Mouse (Mus musculus): ENCODE results near the gene Fam209. TPM values are rescaled to one million over a fixed set of nuclear protein-coding genes. Genes with fewer than 3 reads are reported as not detected.

The Fam209 gene
- total RNA-seq, 1 experiment from 2014 or later, result 13.8 TPM

GRCm38 (mm10) chr2:172520616-172521371 lies 48.5 kb downstream of the Fam209 start:
- no peak for ATAC-seq (replicated peaks; ENCODE audit: insufficient number of reproducible peaks, low FRiP score, low TSS enrichment, poor library complexity, severe bottlenecking)

- ATAC-seq (replicated peaks; ENCODE audit: insufficient number of reproducible peaks, low FRiP score, low TSS enrichment, poor library complexity, severe bottlenecking), result no peak
Measured at GRCm38 (mm10) chr2:172522528-172522927, 50.2 kb downstream of the Fam209 start.

Other genes starting within 250 kb of the Fam209 start
- not detected in 3 replicates for gene Mc3r, start 224.0 kb upstream of the Fam209 start, total RNA-seq (2017)
- 7.1 to 7.7 TPM (median 7.5 TPM) in 3 replicates for gene Fam210b, start 127.0 kb upstream of the Fam209 start, total RNA-seq (2017)
- gene Aurka, start 102.0 kb upstream of the Fam209 start, total RNA-seq (2017), result 3.1 to 6.5 TPM (median 4.9 TPM) in 3 replicates
- gene Cstf1, start 101.8 kb upstream of the Fam209 start, total RNA-seq (2017), result 9.0 to 17.3 TPM (median 12.8 TPM) in 3 replicates
- gene Cass4, start 78.7 kb upstream of the Fam209 start, total RNA-seq (2017), result 1.5 to 17.7 TPM (median 9.5 TPM) in 3 replicates
- gene Rtf2, start 32.0 kb upstream of the Fam209 start, total RNA-seq (2017), result 190 to 207 TPM (median 193 TPM) in 3 replicates
- 1.1 TPM in 1 of 3 replicates, not detected in the others for gene Gcnt7, start 13.9 kb upstream of the Fam209 start, total RNA-seq (2017)
- gene Tfap2c, start 77.1 kb downstream of the Fam209 start, total RNA-seq (2017), result not detected in 3 replicates